Mouse (Mus musculus) right cerebral cortex, adult 18-20 months (tissue): ENCODE results near the gene 1810046K07Rik.

ENCODE experiments used
- DNase-seq: peaks from one replicate; pipeline ENCODE4 v3.0.0; 2022; ENCODE audit warnings: mixed read lengths

1810046K07Rik gene

GRCm38 (mm10) chr9:51303980-51304379 is 24.7 kb downstream of the 1810046K07Rik start:
- DNase-seq, result no peak

GRCm38 (mm10) chr9:51293541-51293940 is 35.2 kb downstream of the 1810046K07Rik start:
- no peak for DNase-seq

GRCm38 (mm10) chr9:51292674-51293073 is 36.0 kb downstream of the 1810046K07Rik start:
- peak; percentile 80 for DNase-seq

- no peak for DNase-seq
These were observed 37.7 kb downstream of the 1810046K07Rik start for GRCm38 (mm10) chr9:51290980-51291379.

GRCm38 (mm10) chr9:51286079-51286478 is 42.6 kb downstream of the 1810046K07Rik start:
- no peak for DNase-seq

- DNase-seq, result peak; percentile 60
These were observed 50.0 kb downstream of the 1810046K07Rik start, which contains the start of gene Colca2 for GRCm38 (mm10) chr9:51278500-51279381. TSS of gene Colca2 (minus strand) at chr9:51278569.

- no peak for DNase-seq
These were observed 50.8 kb downstream of the 1810046K07Rik start for GRCm38 (mm10) chr9:51277834-51278498.

GRCm38 (mm10) chr9:51274678-51275077 is 54.0 kb downstream of the 1810046K07Rik start:
- DNase-seq, result no peak

- DNase-seq, result no peak
These were observed 55.0 kb downstream of the 1810046K07Rik start for GRCm38 (mm10) chr9:51273581-51274154.

GRCm38 (mm10) chr9:51272102-51272501 is 56.6 kb downstream of the 1810046K07Rik start:
- no peak for DNase-seq

GRCm38 (mm10) chr9:51271073-51271472 is 57.6 kb downstream of the 1810046K07Rik start:
- DNase-seq, result no peak

- no peak for DNase-seq
These were observed 59.9 kb downstream of the 1810046K07Rik start for GRCm38 (mm10) chr9:51268852-51269251.

GRCm38 (mm10) chr9:51258426-51258825 is 70.3 kb downstream of the 1810046K07Rik start:
- DNase-seq, result no peak

GRCm38 (mm10) chr9:51256780-51257502 is 71.8 kb downstream of the 1810046K07Rik start:
- DNase-seq, result no peak
